Mouse (Mus musculus) embryonic facial prominence, embryonic 14.5 days (tissue): ENCODE results near the gene Ppt1. TPM values are rescaled to one million over a fixed set of nuclear protein-coding genes. Genes with fewer than 3 reads are reported as not detected.
A peak's percentile ranks its signal among the peaks of the same experiment; 100 is the strongest.
"Not testable (repeated sequence)": the region's sequence is repeated elsewhere in the genome, so short reads cannot be mapped to it uniquely, and the experiment has no call there.

Source experiments
- ATAC-seq: fragments of 200-750 bp; cut with Nextera tagmentation; 2 replicates; pipeline ENCODE4 v1.8.0; 2017; ENCODE audit warnings: low read depth, moderate number of reproducible peaks, moderate TSS enrichment
- DNase-seq: peaks from one replicate; pipeline ENCODE4 v3.0.0-alpha.2; 2015; ENCODE audit warnings: low spot score
- H3K27ac ChIP-seq: fragments of 300-500 bp; sonication (generic); replicated peaks from 2 replicates; pipeline ENCODE4 v1.5.1; 2014; ENCODE audit warnings: low read depth, mild to moderate bottlenecking, low read length, moderate library complexity
- H3K27me3 ChIP-seq: fragments of 300-500 bp; sonication (generic); replicated peaks from 2 replicates; pipeline ENCODE4 v1.6.1; 2014; ENCODE audit warnings: low read length; ENCODE audit not compliant: control insufficient read depth, insufficient read depth
- H3K36me3 ChIP-seq: fragments of 300-500 bp; sonication (generic); 2 replicates; pipeline ENCODE4 v1.6.1; 2014; ENCODE audit warnings: low read length, mixed read lengths; ENCODE audit not compliant: control insufficient read depth, insufficient read depth
- H3K4me1 ChIP-seq: fragments of 300-500 bp; sonication (generic); 2 replicates; pipeline ENCODE4 v1.6.1; 2014; ENCODE audit warnings: antibody characterized with exemption, low read length; ENCODE audit not compliant: control insufficient read depth, insufficient read depth
- H3K4me2 ChIP-seq: fragments of 300-500 bp; sonication (generic); 2 replicates; pipeline ENCODE4 v1.6.1; 2014; ENCODE audit warnings: low read depth, mild to moderate bottlenecking, low read length, moderate library complexity, mixed read lengths
- H3K4me3 ChIP-seq: fragments of 300-500 bp; sonication (generic); 2 replicates; pipeline ENCODE4 v1.5.1; 2014; ENCODE audit warnings: low read depth, mild to moderate bottlenecking, low read length
- H3K9ac ChIP-seq: fragments of 300-500 bp; sonication (generic); 2 replicates; pipeline ENCODE4 v1.6.1; 2014; ENCODE audit warnings: low read depth, mild to moderate bottlenecking, low read length, moderate library complexity, mixed read lengths
- H3K9me3 ChIP-seq: fragments of 300-500 bp; sonication (generic); 2 replicates; pipeline ENCODE4 v1.6.1; 2016; ENCODE audit warnings: low read length; ENCODE audit not compliant: control insufficient read depth
- WGBS: fragments of 180-500 bp; shearing (Covaris S2); extraction: QIAGEN DNeasy Blood & Tissue Kit; methylation state at CpG from one replicate; pipeline ENCODE4 v1.1.7; 2014; 5-methylcytosine and 5-hydroxymethylcytosine counted together
- polyA plus RNA-seq: library from polyadenylated mRNA; unstranded; fragments of >200 nt; fragmentation: Nextera tagmentation; extraction: Ambion mirVana; gene quantifications from 2 replicates; pipeline ENCODE4 v1.2.1, GENCODE M21; 2014

The Ppt1 gene
- 61.3 and 67.2 TPM in 2 replicates for polyA plus RNA-seq

GRCm38 (mm10) chr4:122835530-122836402 is at the start of gene Ppt1:
TSS of gene Ppt1 (plus strand) at chr4:122836242.
- no peak within 1 kb of the TSS; the same call in 1 of the 2 replicates for H3K27ac ChIP-seq
- WGBS = 3% methylated on average over 29 of the region's 31 CpGs

GRCm38 (mm10) chr4:122789335-122790089 is 46.5 kb upstream of the Ppt1 start:
- no peaks in the 10 kb centered on the region for H3K9me3 ChIP-seq
- 67% methylated on average over 4 of the region's 4 CpGs for WGBS
- H3K4me3 ChIP-seq = no peak overlapping the region
- no peak overlapping the region for H3K27ac ChIP-seq
- DNase-seq (no peak), ATAC-seq (no peak)
- no peaks in the 10 kb centered on the region for H3K36me3 ChIP-seq
- H3K4me1 ChIP-seq = no peaks in the 10 kb centered on the region
- H3K27me3 ChIP-seq = no peaks in the 10 kb centered on the region
- H3K9ac ChIP-seq = no peak overlapping the region
- no peak overlapping the region for H3K4me2 ChIP-seq

More at GRCm38 (mm10) chr4:122835530-122836402, at the start of gene Ppt1:
- H3K9ac ChIP-seq = peak within 1 kb of the TSS; percentile 77
- DNase-seq = peak; percentile 96
- peak within 1 kb of the TSS; percentile 62 for H3K4me3 ChIP-seq
- 0 out of 2 replicates have a peak, but pooled peaks cover 5% of the 10 kb centered on the region for H3K4me1 ChIP-seq
- H3K27me3 ChIP-seq = no peaks in the 10 kb centered on the region
- 0 out of 2 replicates have a peak, but pooled peaks cover under 1% of the 10 kb centered on the region for H3K36me3 ChIP-seq
- peak; percentile 93 for ATAC-seq
- no peaks in the 10 kb centered on the region for H3K9me3 ChIP-seq
- H3K4me2 ChIP-seq = peak within 1 kb of the TSS; percentile 88

GRCm38 (mm10) chr4:122808108-122808507 is 27.9 kb upstream of the Ppt1 start:
- Histone ChIP-seq H3K9ac (no peak overlapping the region), H3K27me3 (no peaks in the 10 kb centered on the region), H3K9me3 (no peaks in the 10 kb centered on the region), H3K27ac (no peak overlapping the region), H3K4me1 (no peaks in the 10 kb centered on the region), H3K4me3 (no peak overlapping the region), H3K4me2 (no peak overlapping the region), H3K36me3 (no peaks in the 10 kb centered on the region)
- 25% methylated on average over 4 of the region's 4 CpGs for WGBS
- DNase-seq (peak; percentile 68), ATAC-seq (no peak)

GRCm38 (mm10) chr4:122811180-122811579 is 24.9 kb upstream of the Ppt1 start:
- H3K4me2 ChIP-seq = no peak overlapping the region
- no peaks in the 10 kb centered on the region for H3K36me3 ChIP-seq
- H3K27ac ChIP-seq = no peak overlapping the region
- H3K4me3 ChIP-seq = no peak overlapping the region
- DNase-seq (no peak), ATAC-seq (no peak)
- H3K27me3 ChIP-seq = no peaks in the 10 kb centered on the region
- no peaks in the 10 kb centered on the region for H3K4me1 ChIP-seq
- WGBS = 44% methylated on average over 1 of the region's 1 CpGs
- no peak overlapping the region for H3K9ac ChIP-seq
- no peaks in the 10 kb centered on the region for H3K9me3 ChIP-seq

GRCm38 (mm10) chr4:122811824-122812223 is 24.2 kb upstream of the Ppt1 start:
- no peak overlapping the region for H3K27ac ChIP-seq
- DNase-seq = no peak
- H3K4me1 ChIP-seq = no peaks in the 10 kb centered on the region
- no peaks in the 10 kb centered on the region for H3K27me3 ChIP-seq
- H3K9ac ChIP-seq = no peak overlapping the region
- H3K36me3 ChIP-seq = no peaks in the 10 kb centered on the region
- no peak overlapping the region for H3K4me2 ChIP-seq
- no peaks in the 10 kb centered on the region for H3K9me3 ChIP-seq
- no peak overlapping the region for H3K4me3 ChIP-seq
- whole genome bisulfite sequencing = 56% methylated on average over 2 of the region's 2 CpGs
- ATAC-seq = no peak

- H3K27me3 ChIP-seq = no peaks in the 10 kb centered on the region
- no peak for ATAC-seq
Measured at GRCm38 (mm10) chr4:122816202-122816601, 19.8 kb upstream of the Ppt1 start.

GRCm38 (mm10) chr4:122820941-122821340 is 15.1 kb upstream of the Ppt1 start:
- WGBS = 23% methylated on average over 10 of the region's 10 CpGs
- ATAC-seq, DNase-seq, H3K27me3 ChIP-seq, H3K27ac ChIP-seq, H3K9me3 ChIP-seq, H3K4me2 ChIP-seq, H3K4me3 ChIP-seq, H3K36me3 ChIP-seq, H3K4me1 ChIP-seq, H3K9ac ChIP-seq: not testable (repeated sequence)

More at GRCm38 (mm10) chr4:122816202-122816601, 19.8 kb upstream of the Ppt1 start:
- Histone ChIP-seq H3K4me3 (no peak overlapping the region), H3K4me2 (no peak overlapping the region), H3K9ac (no peak overlapping the region), H3K4me1 (no peaks in the 10 kb centered on the region), H3K36me3 (no peaks in the 10 kb centered on the region), H3K27ac (no peak overlapping the region), H3K9me3 (no peaks in the 10 kb centered on the region)
- WGBS = 78% methylated on average over 1 of the region's 1 CpGs
- no peak for DNase-seq

GRCm38 (mm10) chr4:122827651-122828050 is 8.4 kb upstream of the Ppt1 start:
- H3K27ac ChIP-seq = no peak overlapping the region
- ATAC-seq (no peak), DNase-seq (peak; percentile 7)
- no peaks in the 10 kb centered on the region for H3K9me3 ChIP-seq
- no peaks in the 10 kb centered on the region for H3K27me3 ChIP-seq
- no peak overlapping the region for H3K9ac ChIP-seq
- no peaks in the 10 kb centered on the region for H3K36me3 ChIP-seq
- no peaks in the 10 kb centered on the region for H3K4me1 ChIP-seq
- H3K4me3 ChIP-seq = no peak overlapping the region
- no peak overlapping the region for H3K4me2 ChIP-seq
